Mouse (Mus musculus): ENCODE measurements around the gene Dtd1.

Dtd1 gene

DNA sequence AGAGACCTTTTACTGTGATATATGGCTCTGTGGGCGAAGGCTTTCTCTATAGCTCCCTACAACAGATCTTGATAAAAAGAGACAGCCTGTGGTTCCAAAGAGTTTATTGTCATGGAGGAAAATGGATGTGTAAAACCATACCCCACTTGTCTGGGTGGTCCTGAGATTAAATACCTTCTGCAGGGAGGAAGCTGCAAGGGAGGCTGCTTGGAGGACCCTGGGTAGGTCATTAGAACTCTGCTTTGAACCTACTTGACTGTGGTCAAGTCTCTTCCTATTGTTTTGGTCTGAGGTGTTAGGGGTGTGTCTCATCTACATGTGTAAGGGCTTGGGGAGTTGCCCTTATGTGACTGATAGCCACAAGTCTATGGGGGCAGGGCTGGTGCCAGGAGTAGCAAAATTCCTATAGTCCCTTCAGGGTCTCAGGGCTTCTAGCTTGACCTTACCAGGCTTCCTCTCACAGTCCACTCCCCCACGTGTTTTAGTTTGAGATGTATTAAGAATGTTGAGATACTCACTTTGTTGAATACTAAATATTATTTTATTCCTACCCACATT is 115.6 kb downstream of the Dtd1 start:
- no peak for DNase-seq (ENCODE audit: low spot score)

DNA sequence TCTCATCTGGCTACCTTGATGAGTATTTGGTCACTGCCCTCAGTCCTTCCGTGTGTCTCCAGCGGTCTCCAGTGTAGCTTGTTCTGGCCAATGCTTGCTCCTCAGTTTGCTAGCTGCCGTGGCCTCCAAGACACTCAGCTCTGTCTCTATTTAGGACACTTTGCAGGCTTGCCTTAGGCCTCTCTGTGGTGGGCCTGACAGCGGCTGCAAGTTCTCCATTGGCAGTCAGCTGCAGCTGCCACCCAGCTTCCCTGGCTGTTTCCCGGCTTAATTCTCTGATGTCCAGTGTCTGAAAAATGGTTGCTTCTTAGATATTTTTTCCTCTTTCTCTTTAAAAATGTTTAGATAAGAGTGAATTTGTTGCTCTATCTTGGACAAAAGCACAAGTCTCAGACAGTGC is 116.6 kb downstream of the Dtd1 start:
- DNase-seq (ENCODE audit: low spot score), result no peak

DNA sequence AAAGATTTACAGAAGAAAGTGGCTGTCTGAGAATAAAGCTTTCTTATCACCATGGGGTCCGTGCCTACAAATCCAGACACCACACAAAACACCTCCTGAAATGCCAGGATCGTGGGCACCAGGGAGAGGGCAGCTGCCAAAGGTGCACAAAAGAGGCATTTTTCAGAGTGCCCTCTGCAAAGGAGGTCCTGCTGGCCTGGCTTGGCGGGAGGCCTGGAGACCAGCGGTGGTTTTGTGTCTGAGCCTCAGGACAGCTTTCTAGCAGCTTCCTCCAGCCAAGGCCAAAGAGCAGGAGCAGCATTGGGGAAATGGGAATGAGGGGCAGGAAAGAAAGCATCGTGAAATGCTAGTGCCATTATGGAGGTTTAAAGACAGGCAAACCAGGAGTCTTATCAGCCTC is 118.6 kb downstream of the Dtd1 start:
- DNase-seq (ENCODE audit: low spot score), result no peak

DNA sequence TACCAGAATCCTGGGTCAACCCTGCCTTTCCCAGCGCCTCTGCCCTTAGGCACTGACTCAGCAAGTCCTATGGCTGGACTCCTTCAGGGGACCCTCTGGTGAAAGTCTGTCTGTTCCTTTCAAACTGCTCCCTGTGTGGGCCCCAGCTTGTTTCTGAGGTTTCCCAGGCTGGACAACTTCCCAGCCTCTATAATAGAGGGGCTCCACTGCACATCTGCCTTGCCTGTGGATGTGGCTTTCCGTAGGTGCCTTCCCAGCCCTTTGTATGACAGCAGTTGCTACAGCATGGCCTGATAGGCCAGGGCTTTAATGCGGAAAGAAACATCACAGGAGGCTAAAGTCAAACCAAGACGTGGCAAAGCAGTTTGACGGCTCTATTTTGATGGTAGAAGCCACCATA is 119.6 kb downstream of the Dtd1 start:
- no peak for DNase-seq (ENCODE audit: low spot score)

- DNase-seq (ENCODE audit: low spot score), result no peak
Observed at GRCm38 (mm10) chr2:144719718-144720117, 120.0 kb downstream of the Dtd1 start.

DNA sequence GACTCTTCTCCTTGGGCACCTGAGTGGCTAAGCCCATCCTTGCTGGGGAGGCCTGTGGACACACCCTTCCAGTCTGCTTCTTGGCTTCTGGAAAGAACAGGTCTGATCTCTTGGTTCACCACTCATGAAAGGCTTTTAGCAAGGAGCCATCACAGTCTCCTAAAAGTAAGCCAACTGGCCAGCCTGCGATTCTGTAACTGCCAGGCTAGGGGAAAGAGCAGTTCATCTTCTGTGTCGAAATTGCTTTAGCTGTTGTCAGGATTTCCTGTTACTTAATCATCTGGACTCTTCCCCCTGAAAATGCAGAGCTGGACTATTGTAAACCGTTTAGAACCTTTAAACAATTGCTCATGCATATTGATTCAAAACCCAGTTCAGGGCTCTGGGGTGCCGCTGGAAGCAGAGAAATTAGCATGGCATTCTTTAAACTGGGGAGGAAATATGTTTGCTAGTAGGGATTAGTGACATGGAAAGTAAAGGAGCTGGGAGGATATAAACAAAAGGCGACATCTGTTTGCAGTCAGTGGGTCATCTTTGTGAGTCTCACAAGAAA is 120.8 kb downstream of the Dtd1 start:
- DNase-seq (ENCODE audit: low spot score), result no peak

GRCm38 (mm10) chr2:144724679-144725078 is 125.0 kb downstream of the Dtd1 start:
- DNase-seq (ENCODE audit: low spot score), result no peak

GRCm38 (mm10) chr2:144727136-144727535 is 127.4 kb downstream of the Dtd1 start:
- no peak for DNase-seq (ENCODE audit: low spot score)

DNA sequence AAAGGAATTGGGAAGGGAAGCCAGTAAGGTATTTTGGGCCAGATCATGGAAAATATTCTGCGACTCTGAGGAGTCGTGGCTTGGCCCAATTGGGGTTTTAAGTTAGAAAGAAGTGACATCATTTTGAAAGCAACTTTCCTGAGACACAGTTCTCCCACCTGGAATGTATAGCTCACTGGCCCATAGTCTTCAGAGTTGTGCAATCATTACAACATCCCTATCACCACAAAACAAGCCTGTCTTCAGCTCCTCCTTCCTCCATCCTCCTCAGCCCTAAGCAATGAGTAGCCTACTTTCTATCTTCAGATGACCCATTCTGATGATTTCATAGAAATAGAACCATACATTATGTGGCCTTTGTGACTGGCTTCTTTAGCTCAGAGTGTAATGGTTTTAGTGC is 130.1 kb downstream of the Dtd1 start:
- no peak for DNase-seq (ENCODE audit: low spot score)

DNA sequence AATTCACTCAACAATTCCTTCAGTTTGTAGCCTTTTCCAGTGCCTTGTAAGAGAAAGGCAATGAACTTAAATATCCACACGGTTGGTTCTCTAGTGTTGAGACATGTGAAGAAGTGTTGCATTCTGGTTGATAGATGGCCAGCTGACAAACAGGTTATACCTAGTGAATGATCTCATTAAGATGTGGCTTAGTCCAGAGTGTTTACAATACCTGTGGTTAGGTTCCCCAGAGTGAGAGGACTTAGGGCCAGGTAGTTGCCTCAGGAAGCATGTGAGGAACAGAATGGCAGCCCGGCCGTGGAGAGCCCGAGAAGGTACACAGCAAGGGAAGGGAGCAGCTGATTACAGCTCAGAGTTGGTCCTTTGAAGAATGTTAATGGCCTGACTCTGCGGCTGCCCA is 138.5 kb downstream of the Dtd1 start:
- DNase-seq (ENCODE audit: low spot score), result no peak

DNA sequence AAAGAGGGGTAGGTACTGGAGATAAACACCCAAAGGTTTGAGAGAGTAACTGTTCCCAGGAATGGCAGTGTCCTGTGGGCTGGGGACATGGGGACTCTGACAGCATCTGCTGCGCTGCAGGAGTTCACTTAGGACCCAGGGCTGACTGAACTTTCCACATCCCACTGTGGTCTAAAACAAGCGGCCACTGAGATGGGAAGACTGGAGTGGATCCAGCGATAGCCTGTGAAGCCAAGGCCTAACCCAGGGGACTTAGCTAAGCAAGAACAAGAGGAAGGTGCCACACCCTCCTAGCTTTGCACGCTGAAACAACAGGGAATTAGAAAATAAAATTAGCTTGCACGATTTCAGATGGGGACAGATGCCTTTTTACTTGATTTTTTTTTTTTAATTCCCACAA is 138.9 kb downstream of the Dtd1 start:
- DNase-seq (ENCODE audit: low spot score), result no peak

DNA sequence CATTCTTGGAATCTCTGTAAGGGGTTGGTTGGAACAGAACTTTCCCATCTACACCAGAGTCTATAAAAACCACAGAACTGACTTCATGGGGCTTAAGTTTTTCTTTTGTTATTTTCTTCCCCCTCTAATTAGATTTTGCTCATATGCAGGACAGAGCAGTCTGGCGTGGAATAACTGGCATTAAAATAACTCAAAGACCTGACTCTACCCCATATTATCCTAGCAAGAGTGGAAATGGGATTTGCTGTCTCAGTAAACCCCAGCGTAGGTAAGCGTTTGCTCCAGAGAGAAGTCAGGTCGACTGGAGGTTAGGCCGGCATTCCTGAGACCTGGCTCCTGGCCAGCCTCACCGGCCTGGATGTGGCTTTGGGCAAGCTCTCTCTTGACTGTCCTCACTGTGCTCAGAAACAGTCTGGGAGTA is 140.9 kb downstream of the Dtd1 start:
- no peak for DNase-seq (ENCODE audit: low spot score)

- DNase-seq (ENCODE audit: low spot score), result no peak
Observed at GRCm38 (mm10) chr2:144741973-144742372, 142.3 kb downstream of the Dtd1 start.

- DNase-seq (ENCODE audit: low spot score), result no peak
Observed at GRCm38 (mm10) chr2:144743316-144743715, 143.6 kb downstream of the Dtd1 start.

DNA sequence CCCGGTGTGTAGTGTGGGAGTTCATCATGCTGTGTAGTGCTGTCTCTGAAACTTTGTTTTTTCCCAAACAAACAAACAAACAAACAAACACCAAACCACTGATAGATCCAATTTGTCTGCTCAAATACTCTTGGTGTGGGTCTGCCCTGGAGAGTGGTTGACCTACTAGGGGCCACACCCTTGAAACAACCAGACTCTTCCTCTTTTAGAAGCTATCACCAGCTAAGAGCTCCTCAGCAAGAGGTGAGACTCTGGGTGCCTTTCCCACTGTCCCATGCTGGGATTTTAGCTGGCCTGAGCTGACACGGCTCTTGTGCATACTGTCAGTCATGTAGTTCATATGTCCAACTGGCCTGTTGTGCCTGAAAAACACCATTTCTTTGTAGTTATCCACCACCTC is 145.6 kb downstream of the Dtd1 start:
- no peak for DNase-seq (ENCODE audit: low spot score)

DNA sequence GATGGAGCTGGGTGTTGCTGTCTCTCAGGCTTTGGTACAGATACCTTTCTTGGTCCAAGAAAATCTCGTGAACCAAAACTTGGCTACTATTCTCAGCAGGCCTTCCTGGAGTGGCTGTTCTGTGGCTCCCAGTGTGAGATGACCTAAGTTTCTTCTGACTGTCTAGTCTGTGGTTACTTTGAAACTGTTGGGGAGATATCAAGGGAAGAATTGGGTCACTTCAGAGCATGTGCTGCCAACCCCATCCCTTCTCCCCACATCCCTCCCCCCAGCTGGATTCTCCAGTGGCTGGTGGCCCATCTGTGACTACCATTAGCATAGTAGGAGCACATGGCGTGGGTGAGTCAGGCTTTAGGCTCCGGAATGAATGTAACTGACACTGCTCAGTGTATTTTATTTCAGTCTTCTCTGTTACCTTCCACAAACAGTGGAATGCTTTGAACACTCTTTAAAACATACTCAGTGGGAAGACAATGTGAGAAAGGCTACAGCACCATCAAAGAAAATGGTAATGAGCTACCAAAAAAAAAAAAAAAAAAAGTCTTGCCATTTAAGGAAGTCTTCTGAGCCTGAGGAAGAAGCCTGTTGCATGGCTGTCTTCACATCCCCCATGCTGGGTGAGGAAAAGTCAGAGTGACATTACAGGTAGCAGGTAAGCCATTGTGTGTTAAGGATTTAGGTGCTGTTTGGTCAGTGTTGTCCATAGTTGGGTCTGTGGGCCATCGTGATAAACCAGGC is 146.5 kb downstream of the Dtd1 start:
- no peak for DNase-seq (ENCODE audit: low spot score)

DNA sequence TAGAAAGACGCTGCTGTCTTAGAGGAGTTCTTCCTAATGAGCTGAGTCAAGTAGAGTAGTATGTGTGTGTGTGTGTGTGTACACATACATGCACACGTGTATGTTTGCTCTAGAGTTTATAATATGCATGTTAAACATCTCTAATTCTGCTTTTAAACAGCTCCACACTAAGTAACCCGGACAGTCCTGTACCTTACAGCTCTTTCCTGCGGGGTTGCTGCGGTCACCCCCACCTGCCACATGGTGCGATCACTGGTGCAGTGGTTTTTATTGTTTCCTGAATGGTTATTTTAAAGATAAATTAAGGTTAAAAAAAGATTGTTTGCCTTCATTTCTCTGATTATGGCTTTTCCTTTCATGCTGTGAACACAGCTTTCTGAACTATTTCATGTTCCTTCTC is 153.9 kb downstream of the Dtd1 start:
- no peak for DNase-seq (ENCODE audit: low spot score)

DNA sequence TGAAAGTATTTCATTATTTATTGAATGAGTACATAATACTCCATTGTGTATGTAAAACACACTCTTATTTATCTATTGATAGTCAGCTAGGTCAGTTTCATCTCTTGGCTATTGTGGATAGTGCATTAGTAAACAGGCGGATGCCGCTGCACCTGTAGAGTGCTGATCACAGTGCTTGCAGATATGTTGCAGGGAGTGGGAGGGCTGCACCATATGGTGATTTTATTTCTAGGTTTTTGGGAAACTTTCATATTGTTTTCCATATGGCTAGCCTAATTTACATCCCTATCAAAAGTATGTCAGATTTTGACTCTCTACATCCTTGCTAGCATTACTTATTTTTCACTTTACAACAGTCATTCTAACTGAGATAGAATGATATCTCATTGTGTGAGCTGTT is 155.3 kb downstream of the Dtd1 start:
- DNase-seq (ENCODE audit: low spot score), result no peak

DNA sequence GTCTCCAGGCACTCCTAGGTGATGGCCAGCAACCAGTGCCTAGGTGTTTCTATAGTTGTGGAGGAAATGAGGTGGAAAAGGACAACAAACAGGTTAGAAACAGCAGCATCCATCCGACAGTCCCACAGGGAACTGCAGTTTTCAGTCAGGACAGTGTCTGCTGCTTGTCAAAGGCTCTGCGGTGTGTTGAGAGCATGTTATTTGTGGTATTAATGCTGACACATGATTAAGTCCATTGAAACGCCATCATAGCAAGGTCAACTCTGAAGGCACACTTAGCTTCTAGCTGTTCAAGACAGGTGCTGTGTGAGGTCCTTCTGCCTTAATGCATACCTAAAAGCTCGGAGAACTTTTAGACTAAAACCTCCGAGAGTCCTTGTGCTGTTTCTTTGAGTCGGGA is 161.0 kb downstream of the Dtd1 start:
- DNase-seq (ENCODE audit: low spot score), result no peak

DNA sequence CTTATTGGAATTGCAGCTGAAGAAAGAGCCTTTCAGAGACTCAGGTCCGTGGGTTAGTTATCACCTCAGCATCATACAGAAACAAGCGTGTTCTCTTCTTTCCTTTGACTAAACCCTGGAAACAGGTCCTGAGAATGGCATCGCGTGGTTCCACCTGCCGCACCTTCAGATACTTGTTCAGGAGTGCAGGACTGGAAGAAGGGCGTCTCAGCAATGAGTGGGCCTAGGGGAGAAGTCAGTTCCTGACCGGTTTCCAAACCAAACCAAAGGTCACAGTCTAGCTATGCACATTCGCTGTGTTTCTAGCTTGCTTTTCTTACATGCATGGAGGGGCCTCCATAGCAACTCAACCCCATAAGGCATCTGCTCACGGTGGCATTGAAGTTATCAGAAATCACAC is 164.0 kb downstream of the Dtd1 start:
- DNase-seq (ENCODE audit: low spot score), result no peak

- DNase-seq (ENCODE audit: low spot score), result no peak
Observed at GRCm38 (mm10) chr2:144764116-144764788, 164.6 kb downstream of the Dtd1 start.

GRCm38 (mm10) chr2:144765219-144765618 is 165.5 kb downstream of the Dtd1 start:
- no peak for DNase-seq (ENCODE audit: low spot score)

- DNase-seq (ENCODE audit: low spot score), result no peak
Observed at GRCm38 (mm10) chr2:144768375-144769117, 168.8 kb downstream of the Dtd1 start.
